Mouse (Mus musculus) fat pad, adult 2 months (tissue): Measurements from ENCODE around the gene Zfp944.
"Not testable (repeated sequence)": the region's sequence is repeated elsewhere in the genome, so short reads cannot be mapped to it uniquely, and the experiment has no call there.

Experiments used
- DNase-seq: peaks from one replicate; pipeline ENCODE4 v3.0.0-alpha.2; 2011; ENCODE audit warnings: low read depth, low spot score; ENCODE audit errors: extremely low read depth

Zfp944 gene

DNA sequence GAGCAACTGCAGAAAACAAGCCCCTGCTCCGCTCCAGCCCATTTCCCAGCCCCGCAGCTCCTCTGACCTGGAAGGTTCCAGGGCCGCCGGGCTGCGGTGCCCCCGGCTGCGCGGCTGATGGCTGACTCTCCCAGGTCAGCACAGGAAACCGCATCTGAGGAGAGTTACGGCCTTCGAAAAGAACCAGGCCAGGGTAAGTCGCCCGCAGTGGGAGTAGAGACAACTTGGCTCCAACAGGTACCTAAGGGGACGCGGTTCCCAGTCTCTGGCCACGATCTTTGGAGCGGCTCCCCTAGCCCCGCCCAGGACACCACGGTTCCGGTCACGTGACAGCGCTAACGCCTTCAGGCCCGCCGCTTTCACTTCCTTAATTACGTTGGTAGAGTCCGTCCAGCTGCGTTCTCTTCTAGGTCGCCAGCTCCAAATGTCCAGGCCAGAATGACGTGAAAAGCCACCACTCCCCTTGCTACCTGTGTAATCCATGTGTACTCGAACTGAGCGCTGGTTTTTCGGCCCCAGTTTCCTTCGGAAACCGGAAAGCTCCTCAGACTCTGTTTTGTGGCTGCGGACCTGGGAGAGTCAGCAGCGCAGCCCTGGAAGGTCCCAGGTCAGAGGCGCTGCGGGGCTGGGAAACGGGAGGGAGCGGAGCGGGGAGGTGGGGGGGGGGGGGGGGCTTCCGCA lies at the start of gene Zfp944, which contains the start of gene Zfp758:
TSS of gene Zfp944 (minus strand) at position 300 of the 681 bp plus-strand sequence.
TSS of gene Zfp758 (plus strand) at position 353 of the 681 bp plus-strand sequence.
- not testable (repeated sequence) for DNase-seq

DNA sequence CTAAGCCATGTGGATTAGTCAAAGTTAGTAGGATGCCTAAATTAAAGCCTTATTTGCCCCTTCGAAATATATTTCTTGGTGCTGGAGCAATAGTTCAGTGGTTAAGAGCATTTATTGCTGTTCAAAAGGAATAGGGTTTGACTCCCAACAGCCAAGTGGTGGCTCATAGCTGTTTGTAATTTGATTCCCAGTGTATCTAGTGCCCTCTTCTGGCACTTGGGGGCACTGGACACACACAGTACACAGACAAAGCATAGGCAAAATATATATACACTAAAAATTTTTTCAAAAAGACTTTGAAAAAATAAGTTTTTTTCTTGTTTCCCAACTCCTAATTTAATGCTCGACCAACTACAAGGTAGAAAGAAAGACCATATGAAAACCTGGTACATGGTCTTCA lies 49.6 kb upstream of the Zfp944 start:
- no peak for DNase-seq

DNA sequence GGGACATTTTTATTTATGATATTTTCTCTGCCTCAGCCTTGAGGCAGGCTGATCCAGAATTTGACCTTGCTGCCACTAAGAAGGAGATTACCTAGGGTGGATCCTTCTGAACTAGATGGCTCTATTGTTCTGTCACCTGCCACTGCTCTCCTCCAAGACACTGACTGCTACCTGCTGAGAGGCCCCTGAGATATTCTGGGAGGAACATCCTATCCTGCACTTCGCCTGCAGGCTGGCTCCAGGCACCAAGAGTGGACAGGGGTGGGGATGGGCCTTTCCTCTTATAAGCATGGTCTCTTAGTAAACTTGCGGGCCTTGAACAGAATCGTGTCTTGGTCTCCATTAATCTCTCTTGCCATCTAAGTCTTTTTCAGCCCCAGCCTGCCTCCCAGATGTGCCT lies 2.7 kb upstream of the Zfp944 start:
- no peak for DNase-seq

GRCm38 (mm10) chr17:22360572-22360971 lies 628 bp downstream of the Zfp944 start:
- DNase-seq = no peak

DNA sequence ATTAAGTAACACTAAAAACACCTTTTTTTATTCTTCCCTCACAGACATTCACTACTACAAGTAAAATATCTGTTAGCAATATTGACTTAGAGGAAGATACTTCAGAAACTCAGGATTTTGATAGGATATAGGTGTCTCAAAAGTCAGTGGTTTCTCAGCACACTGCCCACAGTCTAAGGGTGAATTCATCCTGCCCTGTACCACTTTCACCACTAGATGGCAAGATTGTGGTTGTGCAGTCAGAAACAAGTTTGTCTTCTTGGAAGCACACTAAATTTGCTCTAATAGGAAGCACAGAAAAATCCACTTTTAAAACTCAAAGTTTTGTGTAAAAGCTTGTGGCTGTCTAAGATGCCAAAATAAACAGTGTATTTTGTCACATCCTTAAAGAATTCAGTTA lies 8.4 kb downstream of the Zfp944 start:
- no peak for DNase-seq

GRCm38 (mm10) chr17:22315247-22315646 lies 46.0 kb downstream of the Zfp944 start:
- not testable (repeated sequence) for DNase-seq

DNA sequence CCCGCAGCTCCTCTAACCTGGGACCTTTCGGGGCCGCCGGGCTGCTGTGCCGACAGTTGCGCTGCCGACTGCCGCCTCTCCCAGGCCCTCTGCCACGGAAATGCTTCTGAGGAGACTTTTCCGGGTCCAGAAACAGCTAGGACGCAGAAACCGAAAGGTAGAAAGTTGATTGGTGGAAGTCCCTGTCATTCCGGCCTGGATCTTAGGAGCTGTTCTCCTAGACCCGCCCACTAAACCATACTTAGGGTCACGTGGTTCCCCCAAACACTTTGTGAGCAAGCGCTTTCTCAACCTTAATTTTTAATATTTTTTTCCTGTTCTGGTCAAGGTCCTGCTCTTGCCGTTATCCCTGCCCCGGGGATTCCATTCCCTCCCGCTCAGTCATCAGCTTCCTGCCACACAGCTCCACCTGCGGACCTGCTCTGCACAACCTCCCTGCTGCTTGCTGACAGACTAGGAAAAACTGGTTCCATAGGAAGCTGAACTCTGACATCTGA lies 46.4 kb downstream of the Zfp944 start, which contains the start of gene CT030661.1:
TSS of gene CT030661.1 (minus strand) at position 108 of the 497 bp plus-strand sequence.
- DNase-seq = peak; percentile 77

- not testable (repeated sequence) for DNase-seq
Measured at GRCm38 (mm10) chr17:22314219-22314618, 47.0 kb downstream of the Zfp944 start.
